Mouse (Mus musculus) heart, postnatal 4 days (tissue): ENCODE measurements around the gene Gif. TPM values are rescaled to one million over a fixed set of nuclear protein-coding genes. Genes with fewer than 3 reads are reported as not detected.
A peak's percentile ranks its signal among the peaks of the same experiment; 100 is the strongest.

Experiments used
- DNase-seq: peaks from one replicate; pipeline ENCODE4 v3.0.0; 2021
- total RNA-seq, 2 experiments: library from RNA; stranded (reverse); gene quantifications; 2 replicates each; pipeline ENCODE4 v1.2.3; 2021

Gif gene
- not detected for total RNA-seq

- DNase-seq, result no peak
Observed at GRCm38 (mm10) chr19:11747298-11747697, at the start of gene Gif. TSS of gene Gif (plus strand) at chr19:11747554.

GRCm38 (mm10) chr19:11698342-11698741 is 49.0 kb upstream of the Gif start:
- no peak for DNase-seq

- DNase-seq, result no peak
Observed at GRCm38 (mm10) chr19:11712451-11712850, 34.9 kb upstream of the Gif start.

- DNase-seq, result no peak
Observed at GRCm38 (mm10) chr19:11720071-11720470, 27.3 kb upstream of the Gif start.

- no peak for DNase-seq
Observed at GRCm38 (mm10) chr19:11723870-11724269, 23.5 kb upstream of the Gif start.

- DNase-seq, result no peak
Observed at GRCm38 (mm10) chr19:11724275-11724674, 23.1 kb upstream of the Gif start.

- DNase-seq, result no peak
Observed at GRCm38 (mm10) chr19:11725915-11726314, 21.4 kb upstream of the Gif start.

- no peak for DNase-seq
Observed at GRCm38 (mm10) chr19:11727304-11727703, 20.1 kb upstream of the Gif start.

GRCm38 (mm10) chr19:11730278-11730677 is 17.1 kb upstream of the Gif start:
- DNase-seq, result no peak

GRCm38 (mm10) chr19:11736455-11736854 is 10.9 kb upstream of the Gif start:
- no peak for DNase-seq

GRCm38 (mm10) chr19:11745680-11746079 is 1.7 kb upstream of the Gif start:
- DNase-seq, result no peak

- DNase-seq, result no peak
Observed at GRCm38 (mm10) chr19:11765059-11765458, 17.7 kb downstream of the Gif start.

GRCm38 (mm10) chr19:11766413-11766812 is 19.1 kb downstream of the Gif start:
- DNase-seq, result no peak

GRCm38 (mm10) chr19:11768163-11768562 is 20.8 kb downstream of the Gif start:
- peak; percentile 18 for DNase-seq

GRCm38 (mm10) chr19:11769257-11769920 is 22.0 kb downstream of the Gif start:
- DNase-seq, result no peak

- DNase-seq, result peak; percentile 93
Observed at GRCm38 (mm10) chr19:11770205-11770892, 23.0 kb downstream of the Gif start, which contains the start of gene Mrpl16. TSS of gene Mrpl16 (plus strand) at chr19:11770391.

GRCm38 (mm10) chr19:11777191-11777865 is 30.0 kb downstream of the Gif start:
- peak; percentile 78 for DNase-seq

GRCm38 (mm10) chr19:11785409-11786154 is 38.2 kb downstream of the Gif start:
- DNase-seq, result no peak

GRCm38 (mm10) chr19:11787826-11788225 is 40.5 kb downstream of the Gif start:
- no peak for DNase-seq

- DNase-seq, result no peak
Observed at GRCm38 (mm10) chr19:11788876-11789275, 41.5 kb downstream of the Gif start.

GRCm38 (mm10) chr19:11791825-11792224 is 44.5 kb downstream of the Gif start:
- no peak for DNase-seq

GRCm38 (mm10) chr19:11793741-11794359 is 46.5 kb downstream of the Gif start:
- DNase-seq, result no peak
